Mouse (Mus musculus): ENCODE data around the gene Ndufaf2. TPM values are rescaled to one million over a fixed set of nuclear protein-coding genes. Genes with fewer than 3 reads are reported as not detected.

Gene Ndufaf2
- total RNA-seq, 2 experiments from 2014 or later = 27.6 to 33.9 TPM

DNA sequence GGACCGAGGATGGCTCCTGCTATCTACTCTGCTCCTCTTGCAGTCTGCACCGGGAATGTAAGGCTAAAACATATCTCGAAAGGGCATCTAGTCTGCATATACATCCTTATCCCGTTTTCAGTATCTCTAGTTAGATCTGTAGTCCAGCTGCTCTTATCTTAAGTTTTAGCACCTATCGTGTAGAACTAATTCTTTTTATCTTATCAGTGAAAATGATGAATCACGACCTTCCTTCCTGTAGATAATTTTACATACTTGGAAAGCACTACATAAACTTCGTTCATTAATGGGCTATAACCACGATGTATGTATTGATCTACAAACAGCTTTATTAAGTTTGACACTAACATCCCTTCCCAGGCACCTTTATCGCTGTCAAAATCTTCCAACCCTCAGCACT lies 118.5 kb downstream of the Ndufaf2 start:
- DNase-seq = no peak

DNA sequence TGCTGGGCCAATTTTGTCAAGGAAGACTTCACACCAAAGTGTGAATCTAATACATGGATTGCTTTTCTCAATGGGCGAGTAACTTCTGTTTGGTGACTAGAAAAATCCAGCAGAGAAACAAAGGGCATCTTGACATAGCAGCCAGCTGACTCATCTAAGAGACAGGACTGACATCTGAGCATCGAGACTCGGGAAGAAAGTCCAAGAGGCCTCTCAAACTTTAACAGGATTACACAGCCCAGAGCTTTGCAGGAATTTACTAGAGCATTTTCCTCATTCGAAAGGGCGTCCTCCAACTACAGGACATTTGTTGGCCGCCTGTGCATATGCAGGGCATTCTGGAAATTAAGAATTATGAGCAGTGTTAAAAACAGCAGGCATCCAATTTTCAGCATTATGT lies 119.0 kb downstream of the Ndufaf2 start:
- no peak for DNase-seq

DNA sequence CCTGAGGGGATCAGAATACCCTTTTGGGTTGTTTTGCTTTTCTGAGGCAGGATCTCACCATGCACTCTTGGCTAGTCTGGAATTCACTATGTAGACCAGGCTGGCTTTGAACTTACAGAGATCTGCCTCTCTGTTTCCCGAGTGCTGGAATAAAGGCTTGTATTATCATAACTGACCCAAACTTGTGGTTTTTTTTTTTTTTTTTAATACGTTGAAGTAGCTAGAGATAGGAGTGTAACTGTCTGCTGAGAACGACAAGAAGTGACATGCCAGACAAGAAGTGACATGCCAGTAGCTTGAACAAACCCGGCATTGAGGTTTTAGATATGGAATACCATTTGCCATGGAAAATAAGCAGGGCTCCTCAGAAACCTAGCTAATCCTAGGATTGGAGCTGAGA lies 125.6 kb downstream of the Ndufaf2 start:
- DNase-seq = no peak

GRCm38 (mm10) chr13:108025802-108026201 lies 132.6 kb downstream of the Ndufaf2 start:
- peak; percentile 8 to 11 for DNase-seq

DNA sequence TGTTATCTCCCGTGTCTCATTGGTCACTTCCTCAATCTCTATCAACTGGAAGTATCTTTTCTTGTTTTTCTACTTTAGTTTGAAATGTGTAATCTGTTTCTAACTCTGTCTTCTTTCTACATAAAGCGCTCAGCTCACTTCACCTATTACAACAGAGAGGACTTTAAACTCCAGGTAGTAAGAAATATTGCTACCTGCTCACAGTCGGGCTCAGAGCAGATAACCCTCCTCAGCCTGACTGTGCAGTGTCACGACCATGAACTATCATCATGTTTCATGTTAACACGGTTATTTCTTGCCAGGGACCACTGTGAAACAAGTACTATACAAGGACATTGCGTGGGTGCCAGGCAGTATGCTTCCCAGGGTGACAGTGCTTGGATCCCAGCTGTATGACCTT lies 141.1 kb downstream of the Ndufaf2 start:
- DNase-seq = peak; percentile 6 to 13

GRCm38 (mm10) chr13:108015166-108015565 lies 143.3 kb downstream of the Ndufaf2 start:
- DNase-seq = no peak

DNA sequence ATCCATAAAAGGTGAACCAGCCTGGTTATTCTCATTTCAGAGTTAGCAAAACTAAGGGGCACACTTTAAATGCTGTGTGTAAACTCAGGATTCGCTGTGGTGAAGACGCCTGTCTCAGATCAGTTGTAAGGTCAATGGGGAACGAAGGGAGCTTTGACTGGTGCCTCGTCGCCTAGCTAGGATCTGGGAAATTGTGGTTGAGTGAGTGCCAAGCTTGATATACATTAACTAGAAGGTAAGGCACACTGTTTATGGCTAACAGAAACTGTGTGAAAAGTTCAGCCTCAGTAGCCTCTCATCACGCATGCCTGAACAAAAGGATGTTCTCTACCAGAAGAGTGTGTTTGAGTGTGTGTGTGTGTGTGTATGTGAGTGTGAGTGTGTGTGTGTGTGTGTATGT lies 144.6 kb downstream of the Ndufaf2 start:
- DNase-seq = no peak

GRCm38 (mm10) chr13:108013110-108013509 lies 145.3 kb downstream of the Ndufaf2 start:
- no peak for DNase-seq

DNA sequence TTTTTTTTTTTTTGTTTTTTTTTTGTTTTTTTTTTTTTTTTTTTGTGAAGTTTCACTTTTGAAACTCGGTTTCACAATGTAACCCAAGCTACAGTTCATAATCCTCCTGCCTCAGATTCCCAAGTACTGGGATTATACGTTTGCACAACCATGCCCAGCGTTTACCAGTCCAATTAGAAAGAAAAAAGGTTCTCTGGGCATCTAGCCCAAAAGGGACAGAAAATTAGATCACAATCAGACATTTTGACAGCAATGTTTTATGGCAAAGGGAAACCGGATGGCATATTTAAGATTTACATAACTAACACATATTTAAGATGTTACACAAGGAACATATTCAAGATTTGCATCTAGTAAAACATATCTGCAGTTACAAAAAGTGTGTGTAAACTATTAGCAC lies 150.6 kb downstream of the Ndufaf2 start:
- DNase-seq = no peak

DNA sequence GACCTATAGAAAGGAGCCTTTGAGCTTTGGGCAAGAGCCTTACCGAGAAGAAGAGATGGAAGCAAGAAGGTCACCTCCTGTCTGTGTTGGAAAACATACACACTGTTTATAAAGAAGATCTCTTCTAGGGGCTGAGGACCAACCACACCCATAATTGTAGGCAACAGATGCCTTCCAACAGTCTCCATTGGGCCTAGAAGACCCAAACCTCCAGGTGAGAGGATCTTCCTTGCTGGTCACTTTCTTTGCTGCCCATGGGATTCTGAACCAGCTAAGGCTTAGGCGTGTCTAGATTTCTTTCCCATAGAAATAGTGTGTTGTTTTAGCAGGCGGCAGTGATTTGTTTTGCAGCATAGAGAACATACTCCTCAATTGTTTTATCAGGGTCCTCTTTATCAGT lies 162.1 kb downstream of the Ndufaf2 start:
- no peak for DNase-seq

- no peak for DNase-seq
Observed at GRCm38 (mm10) chr13:107995211-107995610, 163.2 kb downstream of the Ndufaf2 start.

DNA sequence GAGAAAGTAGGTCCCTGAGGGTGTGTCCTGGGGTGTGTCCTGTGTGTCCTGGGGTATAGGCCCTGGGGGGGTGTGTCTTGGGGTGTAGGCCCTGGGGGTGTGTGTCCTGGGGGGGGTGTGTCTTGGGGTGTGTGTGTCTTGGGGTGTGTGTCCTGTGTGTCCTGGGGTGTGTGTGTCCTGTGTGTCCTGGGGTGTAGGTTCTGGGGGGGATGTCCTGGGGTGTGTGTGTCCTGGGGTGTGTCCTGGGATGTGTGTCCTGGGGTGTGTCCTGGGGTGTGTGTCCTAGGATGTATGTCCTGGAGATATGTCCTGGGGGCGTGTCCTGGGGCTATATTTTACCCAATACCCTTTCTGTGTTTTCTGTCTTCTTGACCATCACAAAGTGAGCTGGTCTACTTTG lies 165.8 kb downstream of the Ndufaf2 start:
- DNase-seq = no peak

DNA sequence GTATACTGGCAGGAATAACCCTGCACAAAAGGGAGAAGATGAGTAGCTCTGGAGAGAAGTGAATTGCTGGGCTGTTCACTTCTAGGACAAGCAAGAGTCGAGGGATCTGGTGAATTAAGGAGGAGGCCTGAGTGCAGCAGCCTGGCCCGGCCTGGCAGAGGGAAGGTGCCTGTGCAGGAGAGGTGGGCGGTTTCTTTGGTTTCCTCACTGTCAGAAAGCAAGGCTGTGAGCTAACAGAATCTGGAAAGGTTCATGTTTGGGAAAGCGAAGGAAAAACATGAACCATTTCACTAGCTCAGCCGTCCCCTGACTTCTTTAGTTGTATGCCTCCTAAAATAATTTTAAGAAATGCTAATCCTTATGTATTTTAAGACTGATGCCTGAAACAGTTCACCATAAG lies 173.8 kb downstream of the Ndufaf2 start:
- DNase-seq = no peak

GRCm38 (mm10) chr13:107984186-107984585 lies 174.2 kb downstream of the Ndufaf2 start:
- no peak for DNase-seq

DNA sequence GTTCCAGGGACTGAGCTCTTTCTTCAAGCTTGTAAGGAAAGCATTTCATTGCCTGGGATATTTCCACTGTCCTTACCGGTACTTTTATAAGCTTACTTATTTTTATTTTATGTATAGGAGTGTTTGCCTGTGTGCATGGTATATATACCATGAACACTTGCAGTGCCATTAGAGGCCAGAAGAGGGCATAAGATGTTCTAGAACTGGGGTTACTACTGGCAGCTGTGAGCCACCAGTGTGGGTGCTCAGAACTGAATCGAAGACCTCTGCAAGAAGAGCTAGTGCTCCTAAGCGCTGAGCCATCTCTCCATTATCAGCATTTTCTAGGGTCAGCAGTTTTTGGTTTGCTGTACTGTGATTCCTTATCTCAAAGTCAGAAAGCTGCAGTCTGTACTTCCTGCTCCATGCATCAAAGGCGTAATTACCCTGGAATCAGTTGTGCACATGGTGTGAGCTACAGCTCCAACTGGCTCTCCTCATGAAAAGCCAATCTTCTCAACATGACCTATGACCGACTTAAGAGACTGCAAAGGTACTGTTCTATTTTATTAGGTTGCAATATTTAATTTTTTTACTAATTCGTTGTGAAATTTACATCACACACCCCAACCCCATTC lies 175.1 kb downstream of the Ndufaf2 start:
- DNase-seq = no peak

DNA sequence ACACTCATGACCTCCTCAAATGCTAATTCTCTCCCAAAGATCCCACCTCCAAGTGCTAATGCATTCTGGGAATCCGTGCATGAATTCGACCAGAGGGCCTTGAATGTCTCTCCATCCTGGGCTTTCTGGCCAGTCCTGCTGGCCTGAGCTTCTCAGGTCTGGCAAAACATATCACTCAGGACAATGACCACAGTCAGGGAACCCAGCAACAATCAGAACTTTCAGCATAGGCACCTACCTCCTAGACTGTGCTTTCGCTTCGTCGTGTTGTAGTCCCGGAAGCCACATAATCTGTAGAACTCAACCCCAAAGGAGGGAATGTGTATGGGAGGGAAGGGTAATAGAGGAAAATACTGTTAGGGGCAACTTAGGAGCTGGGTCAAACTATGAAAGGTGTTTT lies 179.0 kb downstream of the Ndufaf2 start:
- DNase-seq = no peak

DNA sequence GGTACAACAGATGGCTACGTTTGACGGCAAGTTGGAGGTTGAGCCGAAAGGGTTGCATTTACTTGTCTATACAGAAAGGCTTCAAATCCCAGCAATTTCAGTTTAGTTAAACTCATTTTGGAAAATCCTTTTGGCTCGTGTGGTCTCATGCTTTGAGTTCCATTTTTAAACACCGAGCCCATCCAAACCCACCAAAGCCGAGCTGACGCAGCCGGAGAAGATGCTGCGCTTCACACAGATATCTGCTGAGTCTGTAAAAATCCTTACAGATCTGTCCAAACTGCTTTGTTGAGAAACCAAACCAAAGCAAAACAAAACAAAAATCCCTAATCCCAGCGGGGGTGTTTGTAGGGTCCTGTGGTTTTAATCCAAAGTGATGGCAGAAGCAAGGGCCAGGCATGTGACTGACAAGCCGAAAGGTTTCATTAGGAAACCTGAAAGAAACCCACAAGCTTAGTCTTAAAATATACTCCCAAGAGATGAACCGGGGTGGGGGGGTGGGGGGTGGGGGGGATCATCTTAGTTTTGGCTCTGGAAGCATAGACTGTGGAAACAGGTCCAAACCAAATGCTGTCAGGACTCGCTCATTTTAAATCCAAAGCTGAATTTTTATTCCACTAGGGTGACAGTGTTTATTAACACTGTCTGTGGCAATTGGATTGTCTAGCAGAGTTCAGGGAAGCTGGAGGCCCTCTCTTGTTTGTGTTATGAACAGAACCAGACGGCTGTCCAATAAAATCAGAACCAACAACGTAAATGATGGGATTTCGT lies 181.4 kb downstream of the Ndufaf2 start:
- no peak for DNase-seq

GRCm38 (mm10) chr13:107972451-107972850 lies 186.0 kb downstream of the Ndufaf2 start:
- no peak for DNase-seq

GRCm38 (mm10) chr13:107971868-107972267 lies 186.6 kb downstream of the Ndufaf2 start:
- DNase-seq = no peak

DNA sequence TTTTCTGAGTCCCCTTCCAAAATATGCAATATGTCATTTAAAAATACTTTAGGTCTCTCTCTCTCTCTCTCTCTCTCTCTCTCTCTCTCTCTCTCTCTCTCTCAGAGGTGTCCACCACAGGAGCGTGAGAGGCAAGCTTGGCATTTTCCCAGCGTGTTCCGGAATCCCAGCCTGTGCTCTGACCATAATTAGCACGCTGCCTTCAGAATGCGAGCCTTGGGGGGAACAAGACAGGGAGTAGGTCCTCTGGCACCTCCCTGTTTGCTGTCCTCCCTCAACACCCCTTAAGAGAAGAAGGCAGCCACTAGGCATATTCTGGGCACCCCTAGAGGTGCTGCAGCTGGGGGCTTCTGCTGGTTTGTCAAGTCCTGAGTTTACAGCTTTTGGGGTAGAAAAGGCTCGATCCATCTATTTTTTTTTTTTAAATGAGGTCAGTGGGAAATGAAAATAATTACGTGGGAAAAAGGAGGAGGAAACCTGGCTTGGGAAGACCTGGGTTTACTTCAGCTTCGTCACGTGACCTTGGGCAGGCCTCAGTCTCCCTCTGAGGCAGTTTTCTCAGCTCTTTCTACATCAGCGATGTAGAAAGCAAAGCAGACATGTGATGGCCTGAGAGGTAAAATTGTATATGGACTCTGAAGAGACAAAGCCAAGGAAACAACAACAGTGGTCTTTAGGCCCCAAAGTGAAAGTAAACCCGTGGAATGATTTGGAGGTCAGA lies 187.8 kb downstream of the Ndufaf2 start:
- DNase-seq = no peak

DNA sequence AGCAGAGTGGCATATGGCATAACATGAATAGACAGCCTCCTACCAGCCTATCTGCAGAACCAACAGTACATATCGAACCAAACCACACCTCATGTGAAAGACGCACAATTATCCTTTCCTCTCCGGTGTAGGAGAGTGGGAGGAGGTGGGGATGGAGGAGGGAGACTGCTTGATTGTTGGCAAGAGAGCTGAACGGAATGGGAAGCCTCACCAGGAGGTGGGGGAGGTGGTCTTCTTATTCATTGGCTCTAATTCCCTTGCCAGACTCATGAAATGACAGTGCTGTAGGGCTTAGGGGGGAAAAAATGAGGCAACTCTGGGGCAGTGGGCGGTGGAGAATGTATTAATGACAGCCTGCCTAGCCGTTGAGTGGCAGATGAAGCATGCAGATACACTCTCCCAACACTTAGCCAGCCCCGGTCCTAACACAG lies 188.4 kb downstream of the Ndufaf2 start:
- no peak for DNase-seq

- DNase-seq = no peak
Observed at GRCm38 (mm10) chr13:107964616-107965015, 193.8 kb downstream of the Ndufaf2 start.

- DNase-seq = no peak
Observed at GRCm38 (mm10) chr13:107963471-107963870, 195.0 kb downstream of the Ndufaf2 start.
